Mouse (Mus musculus) common myeloid progenitor, adult 5-6 weeks (primary cell): ENCODE results near the gene Ap1s1. TPM values are rescaled to one million over a fixed set of nuclear protein-coding genes. Genes with fewer than 3 reads are reported as not detected.

Source experiments
- ATAC-seq: replicated peaks from 2 replicates; pipeline ENCODE4 v1.8.0; 2016; ENCODE audit warnings: low read depth, mild to moderate bottlenecking, moderate TSS enrichment, inconsistent platforms; ENCODE audit not compliant: poor library complexity, severe bottlenecking
- total RNA-seq: library from RNA; stranded (forward); fragments of 200-1000, 187-1606 nt; gene quantifications from 2 replicates; pipeline ENCODE4 v1.2.3, GENCODE M21; 2017

Gene Ap1s1
- total RNA-seq, 1 experiment from 2014 or later: 70.1 TPM

DNA sequence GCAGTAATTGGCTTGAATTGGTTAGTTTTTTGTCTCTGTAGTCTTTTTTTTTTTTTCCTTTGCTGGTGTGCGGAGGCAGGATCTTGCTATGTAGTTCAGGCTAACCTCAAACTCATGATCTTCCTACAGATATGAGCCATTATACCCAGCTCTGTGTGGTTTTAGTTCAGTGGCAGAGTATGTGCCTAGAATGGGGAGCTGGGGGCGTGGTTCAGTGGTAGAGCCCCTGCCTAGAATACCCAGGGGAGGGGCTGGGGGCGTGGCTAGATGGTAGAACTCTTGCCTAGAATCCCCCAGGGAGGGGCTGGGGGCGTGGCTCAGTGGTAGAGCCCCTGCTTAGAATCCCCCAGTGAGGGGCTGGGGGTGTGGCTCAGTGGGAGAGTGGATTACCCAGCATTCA is 22.8 kb upstream of the Ap1s1 start:
- 0 out of 2 replicates have a peak, but pooled peaks have one; percentile 35 for ATAC-seq

DNA sequence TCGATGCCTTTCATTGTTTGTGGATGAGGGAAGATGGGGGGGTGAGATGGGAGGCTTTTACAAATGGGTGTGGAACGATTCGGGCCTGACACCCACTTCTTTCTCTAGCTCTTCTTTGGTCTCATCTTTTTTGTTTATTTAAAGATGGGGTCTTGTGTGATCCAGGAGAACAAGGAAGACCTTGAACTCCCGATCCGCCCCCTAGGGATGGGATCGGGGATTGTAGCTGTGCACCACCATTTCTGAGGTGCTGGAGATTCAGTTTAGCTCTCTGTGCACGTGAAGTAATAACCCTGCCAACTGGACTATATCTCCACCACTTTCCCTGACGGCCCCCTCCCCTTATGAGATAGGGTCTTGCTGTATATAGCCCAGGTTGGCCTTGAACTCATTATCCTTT is 20.0 kb upstream of the Ap1s1 start:
- no peak for ATAC-seq

DNA sequence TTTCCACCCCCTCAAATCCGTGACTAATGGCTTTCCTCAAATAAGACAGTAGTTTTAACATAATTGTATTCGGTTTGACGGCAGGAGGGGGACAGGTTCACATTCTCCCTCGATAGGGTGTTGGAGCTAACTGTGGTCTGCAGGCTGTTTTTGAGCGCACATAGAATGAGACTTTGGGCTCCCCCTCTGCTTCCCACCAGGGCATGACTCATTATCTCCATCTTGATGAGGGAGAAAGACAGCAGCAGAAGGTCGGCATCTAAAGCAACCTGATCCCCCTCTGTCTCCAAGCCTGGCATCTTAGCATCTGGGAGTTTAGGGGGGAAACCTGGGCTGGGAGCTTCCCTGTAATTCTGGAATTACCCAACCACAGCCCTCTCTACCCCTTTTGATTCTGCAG is 19.5 kb upstream of the Ap1s1 start:
- ATAC-seq: no peak

DNA sequence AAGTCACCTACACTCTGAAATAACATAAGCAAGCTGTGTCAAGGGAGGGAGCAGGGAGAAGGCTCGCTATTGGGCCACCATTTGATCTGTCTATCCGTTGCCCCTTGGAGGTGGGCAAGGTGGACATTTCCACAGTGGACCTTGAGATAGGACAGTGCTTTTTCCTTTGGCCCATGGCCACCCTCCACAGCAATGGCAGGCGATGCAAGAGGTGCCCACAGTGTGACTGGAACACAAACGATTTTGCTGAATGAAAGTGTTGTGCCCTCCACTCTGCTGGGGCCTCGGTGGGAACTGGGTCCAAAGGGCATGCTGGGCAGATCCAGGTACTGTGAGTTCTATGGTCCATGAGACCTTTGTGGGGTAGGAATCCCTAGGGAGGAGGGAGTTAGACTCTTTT is 16.7 kb upstream of the Ap1s1 start:
- ATAC-seq: no peak

DNA sequence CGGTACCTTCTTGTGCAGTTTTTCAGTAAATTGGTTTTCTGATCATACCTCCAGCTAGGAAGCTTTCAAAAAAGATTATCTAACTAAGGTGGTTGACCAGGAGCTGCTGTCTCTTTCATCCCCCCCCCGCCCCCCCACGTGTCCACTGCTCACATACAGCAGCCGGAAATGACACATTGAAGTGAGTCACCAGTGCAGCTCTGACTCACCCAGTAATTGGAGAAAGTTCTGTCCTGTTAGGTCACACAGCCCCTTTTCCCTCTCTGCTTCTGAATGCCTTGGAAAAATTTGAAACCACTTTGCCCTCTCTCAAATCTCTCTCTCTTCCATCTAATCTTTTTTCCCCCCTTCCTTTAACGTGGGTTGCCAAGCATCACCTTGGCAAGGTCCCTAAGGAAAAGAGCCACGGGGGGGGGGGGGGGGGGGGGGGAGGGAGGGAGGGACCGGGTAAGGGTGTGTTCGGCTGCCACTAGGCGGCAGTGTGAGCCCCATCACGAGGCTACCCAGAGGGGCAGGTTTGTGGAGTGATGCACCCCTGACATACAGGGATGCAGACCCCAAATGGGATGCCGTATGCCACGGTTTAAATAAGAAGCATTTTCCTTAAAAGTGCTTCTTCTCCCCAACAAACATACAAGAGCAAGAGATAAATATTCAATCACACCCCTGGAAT is 16.0 kb upstream of the Ap1s1 start:
- ATAC-seq: no peak; the same call in 1 of the 2 replicates

DNA sequence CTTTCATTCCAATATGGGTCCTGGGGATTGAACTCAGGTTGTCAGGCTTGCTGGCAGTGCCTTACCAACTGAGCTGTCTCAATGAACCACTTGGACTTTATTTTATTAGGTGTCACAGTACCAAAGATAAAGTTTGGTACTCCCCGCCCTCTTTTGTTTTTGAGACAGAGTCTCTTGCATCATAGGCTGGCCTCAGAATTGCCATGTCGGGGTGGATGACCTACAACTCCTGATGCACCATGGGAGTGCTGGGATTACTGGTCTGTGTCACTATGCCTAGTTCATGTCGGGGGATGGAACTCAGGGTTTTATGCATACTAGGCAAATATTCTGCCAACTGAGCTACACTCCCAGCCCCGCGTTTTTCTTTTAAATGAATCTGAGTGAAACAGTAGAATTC is 8.9 kb upstream of the Ap1s1 start:
- ATAC-seq: no peak

DNA sequence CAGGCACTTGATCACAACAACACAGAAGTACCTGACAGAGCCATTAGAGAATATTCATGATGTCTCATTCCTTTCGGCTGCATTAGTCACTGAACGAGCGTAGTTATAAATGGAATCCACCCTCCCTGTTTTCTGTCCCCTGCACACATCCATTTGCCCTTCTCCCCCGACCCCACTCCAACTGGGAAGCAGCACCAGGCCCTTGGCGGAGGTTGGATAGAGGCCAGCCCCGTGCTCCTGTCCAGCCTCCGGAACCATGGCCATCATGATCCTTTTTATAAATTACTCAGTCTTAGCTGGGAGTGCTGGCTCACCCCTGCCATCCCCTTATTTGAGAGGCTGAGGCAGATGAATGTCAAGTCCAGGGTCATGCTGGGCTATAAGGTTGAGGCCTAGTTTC is 8.4 kb upstream of the Ap1s1 start:
- ATAC-seq: no peak

DNA sequence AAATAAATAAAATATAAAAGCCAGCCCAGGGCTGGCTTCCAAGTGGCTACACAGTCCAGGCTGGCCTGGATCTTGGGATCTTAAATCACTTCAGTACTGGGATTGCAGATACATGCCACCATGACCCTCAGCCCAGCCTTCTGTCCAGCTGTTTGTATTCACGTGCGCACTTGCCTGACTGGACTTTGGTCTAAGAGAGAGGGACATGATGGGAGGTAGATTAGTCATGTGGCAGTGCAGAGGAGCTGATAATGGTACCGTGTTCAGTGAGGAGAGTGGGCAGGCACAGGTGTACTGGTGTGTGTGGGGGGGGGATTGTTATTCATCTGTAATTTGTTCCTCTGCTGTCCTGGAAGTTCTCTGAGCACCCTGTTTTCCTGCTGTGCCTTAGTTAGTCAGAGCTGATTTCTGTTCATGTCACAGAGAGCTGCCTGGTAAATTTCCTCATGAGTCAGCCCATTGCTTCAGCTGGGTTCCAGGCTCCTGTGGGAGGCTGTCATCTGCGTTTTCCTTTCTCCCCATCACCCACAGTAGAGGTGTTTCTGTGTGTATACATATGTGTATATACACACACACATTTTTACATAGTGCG is 6.1 kb upstream of the Ap1s1 start:
- ATAC-seq: no peak

DNA sequence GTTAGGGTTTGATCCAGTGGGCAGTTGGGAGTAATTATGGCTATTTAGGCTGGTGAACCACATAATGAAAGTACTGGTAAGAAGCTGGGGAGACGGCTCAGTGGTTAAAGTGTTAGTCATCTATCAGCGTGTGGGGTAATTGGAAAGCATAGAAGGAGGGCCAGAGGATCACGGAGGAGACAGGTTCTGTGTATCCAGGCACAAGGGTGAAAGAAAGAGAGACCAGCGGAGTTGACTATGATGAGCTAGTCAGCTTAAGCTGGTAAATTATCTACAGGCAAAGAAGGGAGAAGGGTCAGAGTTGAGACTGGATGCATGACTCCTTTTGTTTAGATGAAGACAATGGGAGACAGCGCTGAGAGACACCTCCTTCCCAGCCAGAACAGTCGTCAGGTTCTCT is 5.2 kb upstream of the Ap1s1 start:
- no peak for ATAC-seq

DNA sequence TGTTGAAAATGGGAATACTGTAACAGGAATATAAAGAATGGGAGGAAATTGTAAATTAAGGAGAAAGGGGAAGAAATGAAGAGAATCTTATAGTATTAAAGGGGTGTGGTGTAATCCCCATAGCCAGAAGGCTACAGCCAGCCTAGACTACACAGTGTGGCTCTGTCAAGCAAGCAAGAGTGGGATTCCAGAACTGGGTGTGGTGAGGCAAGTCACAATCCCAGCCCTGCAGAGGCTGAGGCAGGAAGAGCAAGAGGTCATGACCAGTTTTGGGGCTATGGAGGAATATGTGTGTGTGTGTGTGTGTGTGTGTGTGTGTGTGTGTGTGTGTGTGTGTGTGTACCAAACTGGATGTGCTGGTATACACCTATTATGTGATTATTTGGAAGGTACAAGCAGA is 1.1 kb upstream of the Ap1s1 start:
- no peak for ATAC-seq

DNA sequence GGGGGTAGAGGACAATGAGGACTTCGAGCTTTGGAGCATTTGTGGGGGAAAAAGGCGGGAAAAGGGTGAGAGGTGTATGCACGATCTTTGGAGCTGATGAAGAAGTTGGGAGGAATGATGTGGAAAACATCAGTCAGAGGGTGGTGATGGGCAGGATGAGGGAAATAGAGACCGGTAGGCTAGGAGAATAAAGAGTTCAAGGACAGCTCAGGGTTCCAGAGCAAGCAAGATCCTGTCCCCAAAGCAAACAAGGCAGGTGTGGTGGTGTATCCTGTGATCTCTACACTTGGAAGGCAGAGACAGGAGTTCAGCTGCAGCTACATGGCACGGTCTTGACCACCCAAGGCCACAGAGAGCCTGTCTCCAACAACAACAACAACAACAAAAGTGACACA is 386 bp upstream of the Ap1s1 start:
- no peak for ATAC-seq

DNA sequence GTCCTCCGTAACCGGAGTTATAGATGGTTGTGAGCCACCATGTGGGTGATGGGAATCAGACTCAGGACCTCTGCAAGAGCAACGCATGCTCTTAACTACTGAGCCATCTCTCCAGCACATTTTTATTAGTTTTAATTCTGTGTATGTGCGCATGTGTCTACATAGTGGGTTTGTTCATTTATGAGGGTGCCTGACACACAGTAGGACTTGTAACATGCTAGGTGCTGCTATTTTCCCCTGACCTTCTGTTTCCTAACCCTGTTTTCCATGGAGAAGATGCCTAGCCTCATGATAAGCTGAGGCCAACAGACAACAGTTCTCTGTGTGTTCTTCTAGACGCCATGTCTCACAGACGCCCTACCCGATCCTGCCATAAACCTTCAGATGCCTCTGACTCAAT is 1.9 kb downstream of the Ap1s1 start:
- no peak for ATAC-seq

DNA sequence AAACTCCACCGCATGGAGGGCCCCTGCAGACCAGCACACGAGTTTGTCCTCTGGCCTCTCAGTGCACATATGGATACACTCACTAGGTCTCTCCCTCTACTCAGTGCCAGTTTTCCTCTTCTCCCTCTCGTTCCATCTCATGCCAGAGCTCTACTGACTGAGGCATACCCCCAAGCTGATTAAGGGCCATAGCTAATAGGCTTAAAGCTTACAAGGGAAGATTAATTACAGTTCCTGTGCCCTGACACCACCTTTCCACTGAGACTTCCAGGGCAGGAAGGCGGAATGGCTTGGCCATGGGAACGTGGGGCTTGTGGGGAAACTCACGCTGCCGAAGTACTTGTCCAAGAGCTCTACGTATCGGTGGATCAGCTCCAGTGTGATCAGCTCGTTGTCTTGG is 4.5 kb downstream of the Ap1s1 start:
- no peak for ATAC-seq

DNA sequence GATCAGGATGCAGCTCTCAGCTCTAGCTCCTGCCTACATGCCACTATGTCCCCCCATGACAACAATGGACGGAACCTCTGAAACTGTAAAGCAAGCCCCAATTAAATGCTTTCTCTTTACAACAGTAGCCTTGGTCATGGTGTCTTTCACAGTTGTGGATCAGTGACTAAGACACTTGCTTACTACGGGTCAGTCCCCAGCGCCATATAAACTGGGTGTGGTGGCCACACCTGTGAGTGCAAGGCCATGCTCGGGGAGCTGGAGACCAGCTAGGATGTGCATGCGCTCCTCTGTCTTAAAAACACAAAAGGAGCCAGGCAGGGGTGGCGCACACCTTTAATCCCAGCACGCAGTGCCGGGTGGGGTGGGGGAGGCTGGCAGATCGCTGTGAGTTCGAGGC is 6.5 kb downstream of the Ap1s1 start:
- ATAC-seq: no peak

DNA sequence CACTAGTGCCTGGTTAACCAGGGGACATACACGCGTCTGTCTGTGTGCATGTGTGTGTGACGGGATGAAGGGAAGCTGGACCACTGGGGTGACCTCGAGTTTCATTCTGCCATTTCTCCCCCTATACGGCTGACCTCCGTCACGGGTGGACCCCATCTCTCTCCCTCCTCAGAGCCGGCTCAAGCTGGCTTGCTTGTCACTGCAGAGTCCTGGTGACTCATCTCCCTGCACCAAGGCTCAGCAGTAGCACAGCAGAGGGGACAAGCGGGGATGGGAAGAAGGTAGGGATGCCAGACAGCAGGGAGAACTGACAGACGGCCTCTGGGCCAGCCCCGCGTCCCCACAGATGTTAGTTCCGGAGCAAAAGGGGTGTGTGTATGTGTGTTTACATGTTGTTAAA is 9.7 kb downstream of the Ap1s1 start:
- no peak for ATAC-seq

DNA sequence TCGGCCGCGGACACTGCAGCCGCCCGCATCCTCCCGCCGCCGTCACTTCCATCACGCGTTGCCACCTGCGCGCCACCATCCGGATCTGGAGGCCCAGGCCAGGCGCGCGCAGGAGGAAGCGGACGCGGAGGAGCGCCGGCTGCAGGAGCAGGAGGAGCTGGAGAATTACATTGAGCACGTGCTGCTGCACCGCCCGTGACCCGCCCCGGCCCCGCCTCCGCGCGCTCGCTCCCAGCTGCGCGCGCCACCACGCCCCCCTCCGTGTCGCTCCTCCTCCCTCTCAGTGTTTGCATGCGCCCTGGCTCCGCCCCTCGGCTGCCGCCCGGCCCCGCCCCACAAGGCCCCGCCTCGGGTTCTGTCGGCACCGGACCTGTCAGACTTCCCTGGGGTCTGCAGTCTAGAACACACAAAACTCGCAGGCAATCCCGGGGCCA is 13.3 kb downstream of the Ap1s1 start:
- ATAC-seq: peak; percentile 55

DNA sequence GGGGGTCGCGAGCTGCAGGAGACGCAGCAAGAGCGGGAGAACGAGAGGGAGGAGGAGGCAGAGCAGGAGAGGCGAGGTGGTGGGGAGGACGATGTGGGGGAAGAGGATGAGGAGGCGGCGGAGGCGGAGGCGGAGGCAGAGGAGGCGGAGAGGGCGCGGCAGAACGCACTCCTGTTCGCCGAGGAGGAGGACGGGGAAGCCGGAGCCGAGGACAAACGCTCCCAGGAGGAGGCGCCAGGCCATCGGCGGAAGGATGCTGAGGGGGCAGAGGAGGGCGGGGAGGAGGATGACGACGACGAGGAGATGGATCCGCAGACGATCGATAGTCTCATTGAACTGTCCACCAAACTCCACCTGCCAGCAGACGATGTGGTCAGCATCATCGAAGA is 13.9 kb downstream of the Ap1s1 start:
- no peak for ATAC-seq

DNA sequence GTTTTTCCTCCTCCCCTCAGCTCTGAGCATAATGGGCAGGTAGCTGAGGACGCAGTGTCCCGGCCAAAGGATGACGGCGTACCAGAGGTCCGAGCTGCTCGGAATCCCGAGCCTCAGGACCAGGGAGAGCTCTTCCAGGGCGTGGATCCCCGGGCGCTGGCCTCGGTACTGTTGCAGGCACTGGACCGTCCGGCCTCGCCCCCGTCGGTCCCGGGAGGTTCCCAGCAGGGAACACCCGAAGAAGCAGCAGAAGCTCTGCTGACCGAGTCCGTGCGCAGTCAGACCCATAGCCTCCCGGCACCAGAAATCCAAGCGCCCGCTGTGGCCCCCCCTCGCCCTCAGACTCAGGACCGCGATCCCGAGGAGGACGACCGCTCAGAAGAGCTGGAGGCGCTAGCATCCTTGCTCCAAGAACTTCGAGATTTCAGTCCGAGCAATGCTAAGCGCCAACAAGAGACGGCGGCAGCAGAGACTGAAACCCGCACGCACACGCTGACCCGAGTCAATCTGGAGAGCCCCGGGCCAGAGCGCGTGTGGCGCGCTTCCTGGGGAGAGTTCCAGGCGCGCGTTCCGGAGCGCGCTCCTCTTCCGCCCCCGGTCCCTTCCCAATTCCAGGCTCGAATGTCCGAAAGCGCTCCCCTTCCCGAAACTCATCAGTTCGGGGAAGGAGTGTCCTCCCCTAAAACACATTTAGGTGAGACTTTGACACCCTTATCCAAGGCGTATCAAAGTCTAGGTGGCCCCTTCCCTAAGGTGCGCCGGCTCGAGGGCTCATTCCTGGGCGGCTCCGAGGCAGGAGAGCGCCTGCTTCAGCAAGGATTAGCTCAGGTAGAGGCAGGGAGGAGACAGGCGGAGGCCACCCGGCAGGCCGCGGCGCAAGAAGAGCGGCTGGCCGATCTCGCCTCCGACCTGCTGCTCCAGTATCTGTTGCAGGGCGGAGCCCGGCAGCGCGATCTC is 14.6 kb downstream of the Ap1s1 start:
- ATAC-seq: no peak

DNA sequence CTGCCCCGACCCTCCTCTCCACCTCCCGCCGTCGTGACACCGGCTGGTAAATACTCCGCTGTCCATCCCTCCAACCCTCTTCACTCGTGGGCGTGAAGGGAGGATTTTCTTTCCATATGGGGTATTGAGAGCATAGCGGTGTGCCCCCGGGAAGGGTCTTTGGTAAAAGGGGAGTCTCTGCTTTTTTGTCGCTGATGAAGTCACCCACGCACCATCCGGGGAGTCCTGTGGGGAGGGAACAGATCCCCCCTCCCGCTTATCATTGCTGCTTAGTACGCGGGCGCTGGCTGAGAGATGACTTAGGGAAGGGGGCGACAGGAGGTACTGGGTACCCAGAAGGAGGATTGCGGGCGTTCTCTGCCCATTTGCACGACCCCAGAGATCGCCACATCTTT is 15.5 kb downstream of the Ap1s1 start:
- ATAC-seq: no peak

DNA sequence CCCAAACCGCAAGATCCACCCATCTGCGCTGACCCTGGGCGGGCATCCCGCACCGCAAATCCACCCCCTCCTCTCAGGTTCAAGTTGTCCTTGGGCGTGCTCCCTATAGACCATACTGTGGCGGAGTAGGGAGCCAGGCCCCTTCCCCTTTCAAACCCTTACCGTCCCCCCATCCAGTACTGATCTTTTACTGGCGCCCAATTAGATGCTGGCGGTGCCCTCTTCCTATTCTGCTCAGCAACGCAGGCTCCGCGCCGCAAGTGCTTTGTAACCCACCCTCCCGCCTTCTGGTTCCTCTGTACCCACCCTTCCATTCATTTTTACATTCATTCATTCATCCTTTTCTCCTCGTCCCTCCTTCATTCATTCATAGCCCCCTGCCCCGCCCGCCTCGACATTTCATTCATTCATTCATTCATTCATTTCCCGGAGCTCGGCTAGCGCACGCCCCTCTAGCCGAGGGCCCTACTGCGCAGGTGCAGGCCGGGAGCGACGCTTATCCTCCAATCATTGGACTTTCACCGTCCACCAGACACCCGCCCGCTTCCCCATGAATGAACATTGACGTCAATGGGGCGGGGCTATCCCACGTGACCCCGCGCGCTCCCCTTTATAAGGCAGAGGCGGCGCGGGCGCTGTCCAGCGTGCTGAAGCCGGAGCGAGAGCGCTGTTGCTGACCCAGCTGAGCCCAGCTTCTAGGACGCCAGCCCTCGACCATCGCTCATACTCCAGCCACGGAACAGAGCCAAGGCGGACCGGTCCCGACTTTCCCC is 16.1 kb downstream of the Ap1s1 start:
- ATAC-seq: peak; percentile 70

DNA sequence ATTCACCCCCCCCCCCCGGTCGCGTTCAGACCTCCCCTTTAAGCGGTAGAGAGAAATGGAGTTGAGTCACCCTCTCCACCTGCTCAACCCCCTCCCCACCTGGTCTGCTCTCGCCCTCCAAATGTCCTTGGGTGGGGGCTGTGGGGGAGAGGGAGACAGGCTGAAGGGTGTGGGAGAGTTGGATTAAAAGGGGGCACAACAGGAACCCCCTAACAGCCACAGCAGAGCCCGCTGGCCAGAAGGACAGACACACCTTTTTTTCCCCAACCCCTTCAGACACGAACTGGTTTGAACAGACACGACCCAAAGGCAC is 16.7 kb downstream of the Ap1s1 start:
- no peak for ATAC-seq
